Mouse (Mus musculus): ENCODE data around the gene Rsph14.

The Rsph14 gene

DNA sequence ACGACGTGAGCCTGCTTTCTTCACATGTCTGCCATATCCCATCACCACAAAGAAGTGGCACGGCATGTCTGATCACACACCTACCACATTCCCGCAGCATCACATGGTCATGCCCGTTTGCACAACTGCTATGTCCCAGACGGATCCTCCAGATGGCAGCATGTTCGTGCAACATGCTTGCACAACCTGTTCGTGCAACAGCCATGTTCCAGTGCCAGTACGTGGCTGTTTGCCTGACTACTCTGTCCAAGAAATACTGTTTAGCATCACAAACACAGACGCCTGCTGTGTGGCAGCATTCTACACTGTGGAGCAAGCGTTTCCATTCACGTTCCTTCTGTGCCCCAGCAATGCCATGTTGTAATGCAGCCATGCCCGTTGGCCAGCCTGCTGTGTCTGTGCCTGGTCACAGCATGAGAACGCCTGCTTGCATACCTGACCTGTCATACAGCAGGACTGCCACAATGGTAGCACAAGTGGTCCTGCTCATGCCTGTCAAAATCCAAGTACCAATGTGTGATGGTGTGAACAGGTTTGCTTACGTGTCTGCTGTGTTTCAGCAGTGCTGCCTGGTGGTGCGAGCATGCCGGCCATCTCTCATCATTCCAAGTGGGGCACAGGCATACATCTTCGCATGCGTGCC is 98.7 kb downstream of the Rsph14 start:
- DNase-seq (ENCODE audit: low spot score), result no peak

DNA sequence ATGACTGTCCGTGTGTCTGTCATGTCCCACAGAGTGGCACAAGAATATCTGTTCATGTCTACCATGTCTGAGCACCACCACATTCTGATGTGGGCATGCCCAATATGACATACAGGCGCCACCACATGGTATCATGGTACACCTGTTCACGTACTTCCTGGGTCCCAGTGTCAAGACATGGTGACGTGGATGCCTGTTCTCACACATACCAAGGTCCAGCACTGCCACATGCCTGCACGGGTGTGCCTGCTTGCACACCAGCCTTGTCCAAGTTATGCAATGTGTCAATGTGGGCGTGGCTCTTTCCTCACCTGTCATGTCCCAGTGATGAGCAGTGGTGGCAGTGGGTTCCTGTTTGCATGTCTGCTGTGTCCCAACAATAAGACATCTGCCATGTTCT is 99.9 kb downstream of the Rsph14 start:
- DNase-seq (ENCODE audit: low spot score), result no peak

DNA sequence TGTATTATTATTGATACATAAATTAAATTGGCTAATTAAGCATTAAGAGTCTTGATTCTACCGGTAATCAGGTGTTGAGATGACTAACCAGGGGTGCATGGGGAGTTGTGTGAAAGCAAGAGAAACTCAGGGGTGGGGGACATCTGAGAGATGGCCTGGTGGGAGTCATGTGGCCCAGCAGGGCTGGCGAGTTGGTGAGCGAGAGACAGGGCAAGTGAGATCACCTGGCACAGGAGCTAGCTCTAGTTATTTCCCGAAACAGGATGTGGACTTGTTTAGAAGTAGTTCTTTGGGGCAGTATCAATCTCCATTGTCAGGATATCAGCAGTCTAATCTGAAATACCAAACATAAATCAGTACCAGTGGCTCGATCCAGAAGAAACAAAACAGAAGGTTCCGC is 100.8 kb downstream of the Rsph14 start:
- no peak for DNase-seq (ENCODE audit: low spot score)

DNA sequence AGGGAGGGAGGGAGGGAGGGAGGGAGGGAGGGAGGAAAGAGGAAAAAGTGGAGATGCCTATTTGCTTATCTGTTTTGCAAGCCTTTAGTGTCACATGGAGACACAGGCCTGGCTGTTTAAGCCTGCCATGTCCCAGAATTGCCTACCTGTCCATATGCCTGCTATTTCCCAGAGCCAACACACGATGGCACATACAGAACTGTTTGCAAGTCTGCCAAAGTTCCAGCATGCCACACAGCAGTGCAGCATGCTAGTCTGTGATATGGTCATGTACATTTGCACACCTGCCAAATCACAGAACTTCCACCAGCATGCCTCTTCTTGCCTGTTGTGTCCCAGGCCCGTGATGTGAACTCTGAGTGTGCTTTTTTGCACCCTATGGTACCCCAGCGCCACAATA is 101.8 kb downstream of the Rsph14 start:
- DNase-seq (ENCODE audit: low spot score), result no peak

DNA sequence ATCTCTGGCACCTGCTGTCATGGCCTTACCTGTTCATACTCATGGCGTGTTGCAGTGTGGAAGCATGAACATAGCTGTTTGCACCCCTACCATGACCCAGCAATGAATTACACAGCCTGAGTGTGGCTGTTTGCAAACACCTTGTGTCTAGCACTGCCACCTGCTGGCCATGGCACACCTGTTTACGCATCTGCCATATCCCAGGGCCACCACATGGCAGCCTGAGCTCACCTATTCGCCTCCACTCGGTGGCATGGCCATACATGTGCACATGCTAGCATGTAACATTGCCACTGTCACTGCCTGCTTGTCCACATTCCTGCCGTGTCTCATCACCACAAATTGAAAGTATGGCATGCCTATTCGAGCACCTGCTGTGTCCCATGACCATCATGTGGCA is 102.8 kb downstream of the Rsph14 start:
- no peak for DNase-seq (ENCODE audit: low spot score)

DNA sequence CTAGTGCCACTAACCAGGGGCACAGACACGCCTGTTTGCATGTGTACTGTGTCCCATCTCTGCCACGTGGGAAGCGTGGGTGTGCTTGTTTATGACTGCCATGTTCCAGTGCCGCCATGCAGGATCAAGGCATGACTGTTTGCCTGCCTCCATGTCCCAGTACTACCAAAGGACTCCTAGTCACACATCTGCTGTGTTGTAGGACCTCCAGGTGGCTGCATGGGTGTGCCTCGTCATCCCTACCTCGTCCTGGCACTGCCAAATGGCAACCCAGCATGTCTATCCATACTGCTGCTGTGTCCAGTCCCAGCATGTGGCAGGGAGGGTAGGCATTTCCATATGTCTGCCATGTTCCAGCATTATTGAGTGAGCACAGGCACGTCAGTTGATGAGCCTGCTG is 104.1 kb downstream of the Rsph14 start:
- no peak for DNase-seq (ENCODE audit: low spot score)

DNA sequence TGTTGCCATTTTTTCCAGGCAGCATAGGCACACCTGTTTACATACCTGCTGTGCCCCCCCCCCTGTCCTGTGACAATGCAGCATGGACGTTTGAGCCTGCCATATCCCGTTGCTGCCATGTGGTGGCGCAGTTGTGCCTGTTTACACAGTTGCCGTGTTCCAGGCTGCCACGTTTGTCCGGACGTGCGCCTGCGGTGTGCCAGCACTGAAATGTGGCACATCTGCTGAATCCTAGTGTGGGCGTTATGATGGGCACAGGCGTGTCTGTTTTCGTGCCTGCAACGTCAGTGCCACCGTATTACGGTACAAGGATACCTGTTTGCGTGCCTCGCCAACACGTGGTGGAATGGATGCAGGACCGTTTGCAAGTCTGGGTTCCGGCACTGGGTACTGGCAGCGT is 107.1 kb downstream of the Rsph14 start:
- DNase-seq (ENCODE audit: low spot score), result no peak

DNA sequence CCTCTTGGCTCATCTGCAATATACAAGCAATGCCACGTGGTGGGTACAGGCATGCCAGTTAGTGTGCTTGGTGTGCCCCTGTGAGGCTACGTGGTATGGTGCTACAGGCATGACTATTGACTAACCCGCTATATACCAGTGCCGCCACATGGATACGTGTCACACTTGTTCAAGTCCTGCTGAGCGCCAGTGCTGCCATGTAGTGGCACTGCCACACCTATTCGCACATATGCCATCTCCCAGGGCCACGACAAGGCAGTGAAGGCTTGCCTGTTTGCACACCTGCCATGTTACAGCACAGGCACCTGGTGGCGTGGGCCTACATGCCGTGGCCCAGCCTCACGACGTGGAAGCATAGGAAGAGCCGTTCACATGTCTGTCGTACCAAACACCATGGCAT is 108.1 kb downstream of the Rsph14 start:
- no peak for DNase-seq (ENCODE audit: low spot score)

DNA sequence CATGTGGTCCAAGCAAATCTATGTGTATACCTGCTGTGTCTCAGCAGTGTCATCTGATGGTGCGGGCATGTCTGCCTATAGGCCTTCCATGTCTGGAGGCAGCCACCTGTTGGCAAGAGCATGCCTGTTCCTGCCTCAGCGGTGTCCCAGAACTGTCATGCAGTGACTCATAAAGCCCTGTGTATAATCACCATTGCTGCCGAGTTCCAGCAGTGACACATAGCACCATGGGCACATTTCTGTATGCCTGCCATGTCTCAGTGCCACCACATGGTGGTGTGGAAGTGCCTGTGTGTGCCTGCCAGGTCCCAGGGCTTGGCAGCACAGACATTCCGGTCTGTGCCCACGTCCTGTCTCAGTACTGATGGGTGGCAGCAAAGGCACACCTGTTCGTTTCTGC is 109.6 kb downstream of the Rsph14 start:
- no peak for DNase-seq (ENCODE audit: low spot score)

DNA sequence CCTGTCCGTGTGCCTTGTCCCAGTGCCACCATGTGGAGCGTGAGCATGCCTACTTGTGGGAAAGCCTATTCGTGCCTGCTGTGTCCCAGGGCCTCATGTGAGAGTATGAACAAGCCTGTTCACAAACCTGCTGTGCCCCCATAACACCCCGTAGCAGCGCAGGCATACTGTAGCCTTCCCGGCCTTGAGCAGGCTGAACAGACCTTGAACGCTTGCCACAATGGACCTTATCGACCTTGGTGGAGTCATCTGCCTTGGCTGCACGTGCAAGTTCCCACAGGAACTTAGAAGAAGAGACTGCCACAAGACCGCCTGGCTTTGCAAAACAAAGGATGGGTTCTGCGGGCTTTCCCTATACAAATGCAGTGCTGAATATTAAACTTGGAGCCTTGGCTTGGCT is 110.8 kb downstream of the Rsph14 start:
- no peak for DNase-seq (ENCODE audit: low spot score)

DNA sequence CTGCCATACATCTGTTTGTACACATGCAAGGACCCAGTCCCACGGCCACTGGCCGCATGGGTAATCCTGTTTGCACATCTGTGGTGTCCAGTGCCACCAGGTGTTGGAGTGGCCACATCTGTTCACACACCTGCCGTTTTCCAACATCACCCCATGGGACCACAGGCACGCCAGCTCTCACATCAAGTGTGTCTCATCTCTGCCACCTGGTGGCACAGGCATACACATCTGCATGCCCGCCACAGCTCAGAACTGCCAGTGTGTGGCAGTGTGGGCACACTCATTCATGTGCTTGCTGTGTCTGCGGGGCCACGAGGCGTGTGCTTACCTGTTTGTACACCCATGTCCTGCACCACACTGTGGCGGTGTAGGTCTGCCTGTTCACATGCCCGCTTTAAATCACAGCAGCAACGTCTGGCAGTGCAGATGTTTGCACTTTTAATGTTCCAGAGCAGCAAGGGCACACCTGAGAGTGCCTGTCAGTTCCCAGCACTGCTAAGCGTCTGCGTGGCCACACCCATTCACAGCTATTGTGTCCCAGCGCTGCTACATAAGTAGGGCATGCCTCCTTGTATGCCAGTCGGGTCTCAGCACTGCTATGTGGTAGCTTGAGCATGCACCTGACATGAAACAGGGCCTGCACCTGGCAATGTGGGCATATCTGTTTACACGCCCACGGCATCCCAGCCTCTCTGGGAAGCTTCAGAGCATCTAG is 111.4 kb downstream of the Rsph14 start:
- DNase-seq (ENCODE audit: low spot score), result no peak

DNA sequence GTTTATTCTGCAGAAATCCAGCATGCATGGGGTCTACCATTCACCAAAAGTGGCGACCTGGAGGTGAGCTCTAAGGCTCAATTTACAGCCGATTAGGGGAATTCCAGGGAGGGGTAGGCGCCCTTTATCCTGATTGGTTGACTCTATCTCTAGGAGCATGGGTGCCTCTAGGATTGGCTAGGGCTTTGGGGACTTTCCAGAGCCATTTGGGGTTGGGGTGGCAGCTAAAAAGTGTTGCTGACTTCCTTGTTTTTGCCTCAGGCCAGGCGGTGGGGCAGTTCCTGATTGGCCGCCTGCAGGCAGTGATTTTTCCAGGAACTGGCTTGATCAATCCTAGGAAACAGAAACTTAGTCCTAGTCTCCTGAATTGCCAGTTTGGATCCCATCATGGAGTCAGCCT is 113.1 kb downstream of the Rsph14 start:
- DNase-seq (ENCODE audit: low spot score), result no peak

DNA sequence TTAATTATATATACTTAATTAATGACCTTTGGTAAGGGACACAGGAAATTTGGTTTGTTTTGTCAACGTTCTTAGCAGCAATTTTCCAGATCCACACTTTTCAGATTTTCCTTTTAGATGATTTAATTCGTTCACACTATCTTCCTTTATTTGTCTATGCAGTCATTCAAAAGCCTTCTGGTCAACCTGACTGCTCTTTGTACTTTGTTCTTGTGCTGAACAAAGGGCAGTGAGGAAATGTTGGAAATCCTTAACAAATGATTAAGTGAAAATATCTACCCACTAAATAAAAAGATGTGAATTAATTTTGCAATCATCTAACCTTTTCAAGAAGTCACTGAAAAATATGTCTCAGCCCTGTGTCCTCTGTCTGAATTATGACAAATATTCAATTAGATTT is 124.0 kb downstream of the Rsph14 start:
- no peak for DNase-seq (ENCODE audit: low spot score)

Measured in yolk sac, embryonic 10.5 days (tissue).